Mouse (Mus musculus): ENCODE measurements around the gene Clcn6.
"Not testable (repeated sequence)": the region's sequence is repeated elsewhere in the genome, so short reads cannot be mapped to it uniquely, and the experiment has no call there.

- not testable (repeated sequence) for TF ChIP-seq POLR2A (IDR thresholded peaks at IDR 0.05; ENCODE audit: borderline replicate concordance, insufficient read depth, low read length); CTCF (IDR thresholded peaks at IDR 0.05; ENCODE audit: borderline replicate concordance, insufficient read depth, low read depth, low read length)
These were observed 4.7 kb upstream of the Clcn6 start for GRCm38 (mm10) chr4:148043327-148043726.
